Mouse (Mus musculus): ENCODE measurements at regions not wholly inside any gene's neighbourhood (a gene's known extent, or its start where the extent isn't known, plus 50 kb on each side); places are given as distances from the start of the nearest gene placed in this dataset.

- Histone ChIP-seq H3K27ac (replicated peaks in 1 of 2; ENCODE audit: control insufficient read depth in 1 of 2, insufficient read depth in 1 of 2, low read depth in 2 of 2, low read length in 2 of 2) (no peak overlapping the region), H3K4me1 (ENCODE audit: control insufficient read depth in 2 of 2, insufficient read depth in 2 of 2, low read length in 2 of 2) (0 out of 4 replicates have a peak, but pooled peaks cover 0 to 4% of the 10 kb centered on the region in 2 experiments), H3K4me2 (ENCODE audit: low read length) (no peak overlapping the region), H3K9me3 (ENCODE audit: control insufficient read depth, low read length) (no peaks in the 10 kb centered on the region), H3K9ac (ENCODE audit: low read length) (no peak overlapping the region), H3K27me3 (ENCODE audit: control insufficient read depth, insufficient read depth, low read length) (no peaks in the 10 kb centered on the region), H3K4me3 (ENCODE audit: control insufficient read depth in 1 of 2, insufficient read depth in 1 of 2, low read depth in 1 of 2, low read length in 2 of 2) (no peak overlapping the region), H3K36me3 (ENCODE audit: control insufficient read depth, insufficient read depth, low read length) (no peaks in the 10 kb centered on the region)
- 33% methylated on average over 4 of the region's 4 CpGs for WGBS
- no peak for ATAC-seq (ENCODE audit: insufficient number of reproducible peaks, insufficient read depth, low FRiP score, low read depth)
These were observed 391.9 kb downstream of the Sfmbt2 start for GRCm38 (mm10) chr2:10762236-10762635.

GRCm38 (mm10) chr2:10783071-10783470, 388.8 kb upstream of the Prkcq start:
- Histone ChIP-seq H3K4me2 (ENCODE audit: low read length) (no peak overlapping the region), H3K9me3 (ENCODE audit: control insufficient read depth, low read length) (no peaks in the 10 kb centered on the region), H3K4me3 (ENCODE audit: control insufficient read depth in 1 of 2, insufficient read depth in 1 of 2, low read depth in 1 of 2, low read length in 2 of 2) (no peak overlapping the region), H3K4me1 (ENCODE audit: control insufficient read depth in 2 of 2, insufficient read depth in 2 of 2, low read length in 2 of 2) (no peaks in the 10 kb centered on the region), H3K27me3 (ENCODE audit: control insufficient read depth, insufficient read depth, low read length) (no peaks in the 10 kb centered on the region), H3K9ac (ENCODE audit: low read length) (no peak overlapping the region), H3K27ac (replicated peaks in 1 of 2; ENCODE audit: control insufficient read depth in 1 of 2, insufficient read depth in 1 of 2, low read depth in 2 of 2, low read length in 2 of 2) (no peak overlapping the region), H3K36me3 (ENCODE audit: control insufficient read depth, insufficient read depth, low read length) (no peaks in the 10 kb centered on the region)
- WGBS = 46% methylated on average over 7 of the region's 7 CpGs
- no peak for ATAC-seq (ENCODE audit: insufficient number of reproducible peaks, insufficient read depth, low FRiP score, low read depth)

GRCm38 (mm10) chr2:10783594-10783993, 388.3 kb upstream of the Prkcq start:
- Histone ChIP-seq H3K9me3 (ENCODE audit: control insufficient read depth, low read length) (no peaks in the 10 kb centered on the region), H3K36me3 (ENCODE audit: control insufficient read depth, insufficient read depth, low read length) (no peaks in the 10 kb centered on the region), H3K4me1 (ENCODE audit: control insufficient read depth in 2 of 2, insufficient read depth in 2 of 2, low read length in 2 of 2) (no peaks in the 10 kb centered on the region), H3K27ac (replicated peaks in 1 of 2; ENCODE audit: control insufficient read depth in 1 of 2, insufficient read depth in 1 of 2, low read depth in 2 of 2, low read length in 2 of 2) (no peak overlapping the region), H3K9ac (ENCODE audit: low read length) (no peak overlapping the region), H3K4me2 (ENCODE audit: low read length) (no peak overlapping the region), H3K4me3 (ENCODE audit: control insufficient read depth in 1 of 2, insufficient read depth in 1 of 2, low read depth in 1 of 2, low read length in 2 of 2) (no peak overlapping the region), H3K27me3 (ENCODE audit: control insufficient read depth, insufficient read depth, low read length) (no peaks in the 10 kb centered on the region)
- ATAC-seq (ENCODE audit: insufficient number of reproducible peaks, insufficient read depth, low FRiP score, low read depth) = no peak
- 81% methylated on average over 6 of the region's 6 CpGs for WGBS

GRCm38 (mm10) chr2:10784266-10784665, 387.6 kb upstream of the Prkcq start:
- no peaks in the 10 kb centered on the region for H3K4me1 ChIP-seq (ENCODE audit: control insufficient read depth in 2 of 2, insufficient read depth in 2 of 2, low read length in 2 of 2)
- H3K4me3 ChIP-seq (ENCODE audit: control insufficient read depth in 1 of 2, insufficient read depth in 1 of 2, low read depth in 1 of 2, low read length in 2 of 2) = no peak overlapping the region
- no peak overlapping the region for H3K27ac ChIP-seq (replicated peaks in 1 of 2; ENCODE audit: control insufficient read depth in 1 of 2, insufficient read depth in 1 of 2, low read depth in 2 of 2, low read length in 2 of 2)
- no peak overlapping the region for H3K4me2 ChIP-seq (ENCODE audit: low read length)
- no peak for ATAC-seq (ENCODE audit: insufficient number of reproducible peaks, insufficient read depth, low FRiP score, low read depth)
- H3K9me3 ChIP-seq (ENCODE audit: control insufficient read depth, low read length) = no peaks in the 10 kb centered on the region
- H3K9ac ChIP-seq (ENCODE audit: low read length) = no peak overlapping the region
- H3K27me3 ChIP-seq (ENCODE audit: control insufficient read depth, insufficient read depth, low read length) = no peaks in the 10 kb centered on the region
- no peaks in the 10 kb centered on the region for H3K36me3 ChIP-seq (ENCODE audit: control insufficient read depth, insufficient read depth, low read length)
- WGBS = 40% methylated on average over 1 of the region's 2 CpGs

GRCm38 (mm10) chr2:10785156-10785555, 386.8 kb upstream of the Prkcq start:
- Histone ChIP-seq H3K4me2 (ENCODE audit: low read length) (no peak overlapping the region), H3K9ac (ENCODE audit: low read length) (no peak overlapping the region), H3K4me1 (ENCODE audit: control insufficient read depth in 2 of 2, insufficient read depth in 2 of 2, low read length in 2 of 2) (no peaks in the 10 kb centered on the region), H3K27me3 (ENCODE audit: control insufficient read depth, insufficient read depth, low read length) (no peaks in the 10 kb centered on the region), H3K9me3 (ENCODE audit: control insufficient read depth, low read length) (no peaks in the 10 kb centered on the region), H3K27ac (replicated peaks in 1 of 2; ENCODE audit: control insufficient read depth in 1 of 2, insufficient read depth in 1 of 2, low read depth in 2 of 2, low read length in 2 of 2) (no peak overlapping the region), H3K4me3 (ENCODE audit: control insufficient read depth in 1 of 2, insufficient read depth in 1 of 2, low read depth in 1 of 2, low read length in 2 of 2) (no peak overlapping the region), H3K36me3 (ENCODE audit: control insufficient read depth, insufficient read depth, low read length) (no peaks in the 10 kb centered on the region)
- ATAC-seq (ENCODE audit: insufficient number of reproducible peaks, insufficient read depth, low FRiP score, low read depth) = no peak
- WGBS = 21% methylated on average over 2 of the region's 2 CpGs

GRCm38 (mm10) chr2:10788509-10788908, 383.4 kb upstream of the Prkcq start:
- no peak overlapping the region for H3K9ac ChIP-seq (ENCODE audit: low read length)
- no peaks in the 10 kb centered on the region for H3K4me1 ChIP-seq (ENCODE audit: control insufficient read depth in 2 of 2, insufficient read depth in 2 of 2, low read length in 2 of 2)
- no peak overlapping the region for H3K4me2 ChIP-seq (ENCODE audit: low read length)
- no peaks in the 10 kb centered on the region for H3K9me3 ChIP-seq (ENCODE audit: control insufficient read depth, low read length)
- H3K27ac ChIP-seq (replicated peaks in 1 of 2; ENCODE audit: control insufficient read depth in 1 of 2, insufficient read depth in 1 of 2, low read depth in 2 of 2, low read length in 2 of 2) = no peak overlapping the region
- no peaks in the 10 kb centered on the region for H3K36me3 ChIP-seq (ENCODE audit: control insufficient read depth, insufficient read depth, low read length)
- no peaks in the 10 kb centered on the region for H3K27me3 ChIP-seq (ENCODE audit: control insufficient read depth, insufficient read depth, low read length)
- no peak for ATAC-seq (ENCODE audit: insufficient number of reproducible peaks, insufficient read depth, low FRiP score, low read depth)
- 42% methylated on average over 1 of the region's 1 CpGs for WGBS
- H3K4me3 ChIP-seq (ENCODE audit: control insufficient read depth in 1 of 2, insufficient read depth in 1 of 2, low read depth in 1 of 2, low read length in 2 of 2) = no peak overlapping the region

GRCm38 (mm10) chr2:10791233-10791632, 380.7 kb upstream of the Prkcq start:
- Histone ChIP-seq H3K4me3 (ENCODE audit: control insufficient read depth in 1 of 2, insufficient read depth in 1 of 2, low read depth in 1 of 2, low read length in 2 of 2) (no peak overlapping the region), H3K4me1 (ENCODE audit: control insufficient read depth in 2 of 2, insufficient read depth in 2 of 2, low read length in 2 of 2) (no peaks in the 10 kb centered on the region)

GRCm38 (mm10) chr2:10816374-10816773, 355.5 kb upstream of the Prkcq start:
- 23% methylated on average over 2 of the region's 2 CpGs for WGBS
- Histone ChIP-seq H3K36me3 (ENCODE audit: control insufficient read depth, insufficient read depth, low read length) (no peaks in the 10 kb centered on the region), H3K9me3 (ENCODE audit: control insufficient read depth, low read length) (no peaks in the 10 kb centered on the region), H3K9ac (ENCODE audit: low read length) (no peak overlapping the region), H3K27me3 (ENCODE audit: control insufficient read depth, insufficient read depth, low read length) (no peaks in the 10 kb centered on the region), H3K4me2 (ENCODE audit: low read length) (no peak overlapping the region), H3K4me1 (ENCODE audit: control insufficient read depth in 2 of 2, insufficient read depth in 2 of 2, low read length in 2 of 2) (no peaks in the 10 kb centered on the region), H3K4me3 (ENCODE audit: control insufficient read depth in 1 of 2, insufficient read depth in 1 of 2, low read depth in 1 of 2, low read length in 2 of 2) (no peak overlapping the region), H3K27ac (replicated peaks in 1 of 2; ENCODE audit: control insufficient read depth in 1 of 2, insufficient read depth in 1 of 2, low read depth in 2 of 2, low read length in 2 of 2) (no peak overlapping the region)
- no peak for ATAC-seq (ENCODE audit: insufficient number of reproducible peaks, insufficient read depth, low FRiP score, low read depth)

More at GRCm38 (mm10) chr2:10791233-10791632, 380.7 kb upstream of the Prkcq start:
- H3K36me3 ChIP-seq (ENCODE audit: control insufficient read depth, insufficient read depth, low read length) = no peaks in the 10 kb centered on the region
- H3K27me3 ChIP-seq (ENCODE audit: control insufficient read depth, insufficient read depth, low read length) = no peaks in the 10 kb centered on the region
- H3K27ac ChIP-seq (replicated peaks in 1 of 2; ENCODE audit: control insufficient read depth in 1 of 2, insufficient read depth in 1 of 2, low read depth in 2 of 2, low read length in 2 of 2) = no peak overlapping the region
- no peaks in the 10 kb centered on the region for H3K9me3 ChIP-seq (ENCODE audit: control insufficient read depth, low read length)
- no peak overlapping the region for H3K4me2 ChIP-seq (ENCODE audit: low read length)
- no peak for ATAC-seq (ENCODE audit: insufficient number of reproducible peaks, insufficient read depth, low FRiP score, low read depth)
- no peak overlapping the region for H3K9ac ChIP-seq (ENCODE audit: low read length)
